Mouse (Mus musculus) skeletal muscle tissue, postnatal 0 days (tissue): ENCODE measurements around the gene Abhd10. TPM values are rescaled to one million over a fixed set of nuclear protein-coding genes. Genes with fewer than 3 reads are reported as not detected.

Experiments
- polyA plus RNA-seq: library from polyadenylated mRNA; unstranded; fragments of >200 nt; fragmentation: Nextera tagmentation; extraction: Ambion mirVana; gene quantifications from 2 replicates; pipeline ENCODE4 v1.2.1, GENCODE M21; 2015

The Abhd10 gene
- 20.9 and 22.2 TPM in 2 replicates for polyA plus RNA-seq

GRCm38 (mm10) chr16:45742615-45743476 is at the start of gene Abhd10:
TSS of gene Abhd10 (minus strand) at chr16:45742955.

GRCm38 (mm10) chr16:45724061-45724741 is 18.6 kb downstream of the Abhd10 start, which contains the start of gene Tagln3:
TSS of gene Tagln3 (minus strand) at chr16:45724608.

GRCm38 (mm10) chr16:45693558-45693957 is 49.2 kb downstream of the Abhd10 start, which contains the start of gene Tmprss7:
TSS of gene Tmprss7 (minus strand) at chr16:45693658.

Other genes with a start within 250 kb of the Abhd10 start
- not detected in 2 replicates for gene Gm609, start 250.0 kb downstream of the Abhd10 start, polyA plus RNA-seq
- not detected in 2 replicates for gene Gm17783, start 210.9 kb downstream of the Abhd10 start, polyA plus RNA-seq
- not detected in 2 replicates for gene Slc9c1, start 207.6 kb downstream of the Abhd10 start, polyA plus RNA-seq
- 0.88 and 1.8 TPM in 2 replicates for gene Gcsam, start 132.6 kb downstream of the Abhd10 start, polyA plus RNA-seq
- gene BC016579, start 88.9 kb downstream of the Abhd10 start, polyA plus RNA-seq, result 0.17 TPM in 1 of 2 replicates, not detected in the other
- not detected in 2 replicates for gene Tmprss7, start 49.3 kb downstream of the Abhd10 start, polyA plus RNA-seq
- 0.15 and 0.28 TPM in 2 replicates for gene Tagln3, start 18.3 kb downstream of the Abhd10 start, polyA plus RNA-seq
- 20.4 and 24.4 TPM in 2 replicates for gene Phldb2, start 210.6 kb upstream of the Abhd10 start, polyA plus RNA-seq